Mouse (Mus musculus) pancreas, adult 10 weeks (tissue): ENCODE measurements around the gene Olfr1418. TPM values are rescaled to one million over a fixed set of nuclear protein-coding genes. Genes with fewer than 3 reads are reported as not detected.

Source experiments
- polyA plus RNA-seq: library from polyadenylated mRNA; stranded (reverse); fragments of 350-450 nt; fragmentation: Illumina TruSeq; extraction: RNeasy Lipid Tissue Mini Kit (QIAGEN cat#74804); gene quantifications from one replicate; pipeline ENCODE4 v1.2.3, GENCODE M21; 2015; ENCODE audit warnings: low read depth, low replicate concordance; ENCODE audit not compliant: insufficient read depth

Olfr1418 gene
- polyA plus RNA-seq: not detected

DNA sequence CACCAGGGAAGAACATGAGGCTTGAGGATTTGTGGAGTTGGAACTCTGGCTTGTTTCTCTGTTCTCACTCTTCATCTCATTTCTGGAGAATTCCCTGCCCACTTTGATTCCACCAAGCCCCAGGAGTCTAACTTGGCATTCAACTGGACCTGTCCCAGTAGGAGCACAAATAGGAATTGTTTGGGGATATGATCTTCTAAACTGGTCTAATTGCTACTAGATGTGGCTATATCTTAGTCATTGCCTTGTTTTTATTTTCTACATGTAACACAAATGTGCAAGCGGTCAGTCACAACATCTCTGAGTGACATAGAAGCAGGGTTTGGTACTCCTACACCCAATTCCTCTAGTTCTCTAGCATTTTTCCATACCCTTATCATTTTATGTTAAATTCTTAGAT is at the start of gene Olfr1418:
Gene Olfr1418, minus strand, starts transcription at position 101 of the 400 bp plus-strand sequence.

DNA sequence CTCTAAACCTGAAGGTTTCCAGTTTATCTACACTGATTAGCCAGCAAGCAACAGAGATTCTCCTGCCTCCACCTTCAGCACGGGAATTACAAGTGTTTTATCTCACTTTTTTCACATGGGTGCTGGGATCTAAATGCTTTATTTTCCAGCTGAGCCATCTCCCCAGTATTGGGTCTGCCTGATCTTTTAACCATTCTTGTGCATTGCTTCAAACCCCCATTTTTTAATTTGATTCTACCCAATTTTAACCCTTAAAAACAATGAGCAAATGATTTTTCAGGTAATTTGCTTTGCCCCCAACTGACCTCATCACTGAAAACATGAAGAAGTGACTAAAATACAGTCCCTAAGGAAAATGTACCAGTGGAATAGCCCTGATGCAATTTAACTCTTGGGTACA is 25.4 kb upstream of the Olfr1418 start, which contains the start of gene Olfr1420:
Gene Olfr1420, plus strand, starts transcription at position 301 of the 400 bp plus-strand sequence.

GRCm38 (mm10) chr19:11875006-11875405 is 14.1 kb upstream of the Olfr1418 start, which contains the start of gene Olfr1419:
Gene Olfr1419 (minus strand): TSS chr19:11875106.

GRCm38 (mm10) chr19:11839119-11839518 is 21.7 kb downstream of the Olfr1418 start, which contains the start of gene Olfr1417:
Gene Olfr1417 (minus strand): TSS chr19:11839219.

GRCm38 (mm10) chr19:11819143-11819700 is 41.6 kb downstream of the Olfr1418 start, which contains the start of gene Stx3:
Gene Stx3 (minus strand): TSS chr19:11819403.

Other genes starting within 250 kb of the Olfr1418 start
- not detected for gene Ms4a2, start 237.3 kb downstream of the Olfr1418 start, polyA plus RNA-seq
- gene Ms4a3, start 220.2 kb downstream of the Olfr1418 start, polyA plus RNA-seq: not detected
- not detected for gene Oosp2, start 200.5 kb downstream of the Olfr1418 start, polyA plus RNA-seq
- not detected for gene Oosp1, start 169.9 kb downstream of the Olfr1418 start, polyA plus RNA-seq
- not detected for gene Oosp3, start 164.0 kb downstream of the Olfr1418 start, polyA plus RNA-seq
- not detected for gene Gif, start 113.5 kb downstream of the Olfr1418 start, polyA plus RNA-seq
- 6.5 TPM for gene Mrpl16, start 90.7 kb downstream of the Olfr1418 start, polyA plus RNA-seq
- gene Stx3, start 41.7 kb downstream of the Olfr1418 start, polyA plus RNA-seq: 4.8 TPM
- not detected for gene Olfr1417, start 21.8 kb downstream of the Olfr1418 start, polyA plus RNA-seq
- gene Olfr1419, start 14.0 kb upstream of the Olfr1418 start, polyA plus RNA-seq: not detected
- not detected for gene Olfr1420, start 25.5 kb upstream of the Olfr1418 start, polyA plus RNA-seq
- 5.2 TPM for gene Patl1, start 51.3 kb upstream of the Olfr1418 start, polyA plus RNA-seq
- gene Osbp, start 104.9 kb upstream of the Olfr1418 start, polyA plus RNA-seq: 9.6 TPM
- not detected for gene Olfr1423, start 180.3 kb upstream of the Olfr1418 start, polyA plus RNA-seq
- gene Olfr1424, start 201.6 kb upstream of the Olfr1418 start, polyA plus RNA-seq: not detected
- gene Olfr1425, start 216.7 kb upstream of the Olfr1418 start, polyA plus RNA-seq: not detected
- gene Olfr1426, start 230.9 kb upstream of the Olfr1418 start, polyA plus RNA-seq: not detected
- gene Olfr1427, start 242.3 kb upstream of the Olfr1418 start, polyA plus RNA-seq: not detected